ENCODE assay signal across 8 mouse cellular contexts in genomic region chr4:133730122-133730521, GRCm38 (mm10). TPM values are rescaled to one million over a fixed set of nuclear protein-coding genes. Genes with fewer than 3 reads are reported as not detected.
DNase-seq lines count a peak whose midpoint lies in the region; ATAC-seq and TF ChIP-seq lines count a peak whose summit lies in the region.

No protein-coding gene starts in this region.

- peak overlapping the region; percentile 67 for H3K27ac ChIP-seq in gastrocnemius, adult 2 months
- 0 out of 2 replicates have a peak overlapping the region, but pooled peaks have one; percentile 16 for H3K27ac ChIP-seq in CH12.LX (ENCODE audit: insufficient read depth, low read depth)
- H3K27ac ChIP-seq in heart, postnatal 0 days (ENCODE audit: low read depth), result peak overlapping the region; percentile 80

- DNase-seq in gastrocnemius, adult 2 months, result no peak
- no peak for DNase-seq in gastrocnemius, postnatal 4 days (ENCODE audit: low spot score in 2 of 2)
- DNase-seq in CH12.LX (ENCODE audit: extremely low read depth), result no peak
- no peak for DNase-seq in heart, postnatal 0 days (ENCODE audit: low spot score)
- no peak for DNase-seq in c-Kit-positive CD71-positive TER-119-positive erythroid progenitor cells, embryonic 14.5 days (ENCODE audit: low spot score)
- no peak for DNase-seq in cerebellum, postnatal 4 days (ENCODE audit: low spot score in 2 of 2)
- no peak for DNase-seq in lung, postnatal 4 days

- dilution Hi-C loops in CH12.LX (cut with MboI; ENCODE audit: extremely low pct_ligation_motif_present, extremely low pct_unique_long_range_greater_than_20kb, low sequenced_read_pairs), result no loop called here

- peak overlapping the region; percentile 56 for H3K4me3 ChIP-seq in gastrocnemius, adult 2 months
- H3K4me3 ChIP-seq in CH12.LX (replicated peaks in 1 of 3; ENCODE audit: low read depth in 2 of 3, low read length in 2 of 3, poor library complexity in 1 of 3), result no peak overlapping the region
- peak overlapping the region; percentile 10 for H3K4me3 ChIP-seq in heart, postnatal 0 days (ENCODE audit: low read depth, low read length)

- no peak for TF ChIP-seq CTCF in gastrocnemius, adult 2 months (IDR thresholded peaks at IDR 0.05)
- no peak for TF ChIP-seq CTCF in CH12.LX (conservative IDR thresholded peaks at IDR 0.05 in 1 of 2, IDR thresholded peaks at IDR 0.05 in 1 of 2; ENCODE audit: low read depth in 2 of 2, low read length in 2 of 2)
- TF ChIP-seq CTCF in heart, postnatal 0 days (IDR thresholded peaks at IDR 0.05; ENCODE audit: low read depth), result no peak

- intact Hi-C loops in gastrocnemius, adult 2 months (cut with DNase I), result loop anchor here (2.0 kb wide), 1 partner anchor 21 kb away; no protein-coding TSS in a partner anchor

- H3K36me3 ChIP-seq in CH12.LX (replicated peaks in 1 of 2; ENCODE audit: control insufficient read depth in 1 of 2, insufficient read depth in 1 of 2, low read length in 1 of 2), result peaks cover 21 to 85% of the 10 kb centered on the region in 2 experiments
- peaks cover 1% of the 10 kb centered on the region; the same call in 1 of the 2 replicates for H3K36me3 ChIP-seq in heart, postnatal 0 days (replicated peaks; ENCODE audit: control insufficient read depth, insufficient read depth, low read length)

- H3K4me2 ChIP-seq in CH12.LX (ENCODE audit: insufficient read depth, low read depth, poor library complexity, severe bottlenecking), result peak overlapping the region; percentile 5; the same call in 1 of the 2 replicates
- H3K4me2 ChIP-seq in heart, postnatal 0 days (ENCODE audit: low read depth, low read length), result peak overlapping the region; percentile 45

- H3K9me3 ChIP-seq in CH12.LX (replicated peaks; ENCODE audit: low read length), result no peaks in the 10 kb centered on the region
- H3K9me3 ChIP-seq in heart, postnatal 0 days (replicated peaks; ENCODE audit: control insufficient read depth, low read length), result no peaks in the 10 kb centered on the region

- peaks cover 99% of the 10 kb centered on the region for H3K79me2 ChIP-seq in CH12.LX (replicated peaks; ENCODE audit: control insufficient read depth, extremely low read depth, insufficient read depth, poor library complexity, severe bottlenecking)

- no peak for TF ChIP-seq EP300 in CH12.LX (IDR thresholded peaks at IDR 0.05; ENCODE audit: low read length)
- TF ChIP-seq EP300 in heart, postnatal 0 days (IDR thresholded peaks at IDR 0.05; ENCODE audit: low read depth), result no peak

- H3K27me3 ChIP-seq in CH12.LX (replicated peaks), result no peaks in the 10 kb centered on the region
- H3K27me3 ChIP-seq in heart, postnatal 0 days (ENCODE audit: control insufficient read depth, insufficient read depth, low read length), result no peaks in the 10 kb centered on the region

- no peak overlapping the region for H3K9ac ChIP-seq in CH12.LX (ENCODE audit: insufficient read depth, low read depth)
- H3K9ac ChIP-seq in heart, postnatal 0 days (replicated peaks; ENCODE audit: low read depth, low read length), result no peak overlapping the region; the same call in 1 of the 2 replicates

- no peak for TF ChIP-seq RAD21 in CH12.LX (IDR thresholded peaks at IDR 0.05; ENCODE audit: low read depth, low read length)

- no peak for TF ChIP-seq POLR2A in CH12.LX (IDR thresholded peaks at IDR 0.05; ENCODE audit: low read depth, low read length)

- ATAC-seq in heart, postnatal 0 days (ENCODE audit: insufficient read depth, low read depth), result no peak
- ATAC-seq in megakaryocyte, adult 5-6 weeks (ENCODE audit: poor library complexity, severe bottlenecking), result peak; percentile 70

- H3K4me1 ChIP-seq in CH12.LX (ENCODE audit: control insufficient read depth in 1 of 2, insufficient read depth in 2 of 2), result peaks cover 9 to 64% of the 10 kb centered on the region in 2 experiments
- H3K4me1 ChIP-seq in heart, postnatal 0 days (ENCODE audit: control insufficient read depth, insufficient read depth), result peaks cover 67% of the 10 kb centered on the region

- in situ Hi-C loops in CH12.LX (cut with MboI; ENCODE audit: low pct_ligation_motif_present, low pct_unique_long_range_greater_than_20kb, low sequenced_read_pairs), result no loop called here

TF ChIP-seq in CH12.LX, 34 proteins besides CTCF, POLR2A, EP300 and RAD21:
- no peak for TF ChIP-seq USF2 (conservative IDR thresholded peaks at IDR 0.05; ENCODE audit: low read depth, low read length)
- TF ChIP-seq TCF12 (IDR thresholded peaks at IDR 0.05; ENCODE audit: low read depth, low read length), result no peak
- TF ChIP-seq KAT2A (IDR thresholded peaks at IDR 0.05; ENCODE audit: insufficient replicate concordance, low read length), result no peak
- no peak for TF ChIP-seq ZNF384 (IDR thresholded peaks at IDR 0.05; ENCODE audit: low read depth, low read length)
- TF ChIP-seq JUN (IDR thresholded peaks at IDR 0.05; ENCODE audit: insufficient read depth, low read depth, low read length), result no peak

RNA-seq across cellular contexts. Expression of gene Arid1a, which starts 26.4 kb away (rescaled TPM):
- total RNA-seq in gastrocnemius, adult 2 months (2021), result 10 to 100 TPM; 24.1 to 26.2 TPM
- 10 to 100 TPM; 55.0 to 55.5 TPM for total RNA-seq in gastrocnemius, postnatal 4 days (2021)
- total RNA-seq in CH12.LX (2012; rRNA removed) (17.9 and 19.1 TPM in 2 replicates), CH12.LX (2014; rRNA removed) (4.7 and 6.4 TPM in 2 replicates)
- polyA plus RNA-seq in CH12.LX (2012; ENCODE audit: insufficient read length, low read depth), result 36.3 and 47.1 TPM in 2 replicates
- total RNA-seq in heart, postnatal 0 days (2014; rRNA removed; ENCODE audit: low replicate concordance), result 27.9 and 33.3 TPM in 2 replicates
- polyA plus RNA-seq in heart, postnatal 0 days (2015; fragmentation: Nextera tagmentation; extraction: Ambion mirVana), result 9.7 and 10.1 TPM in 2 replicates
- total RNA-seq in megakaryocyte, adult 5-6 weeks (2015), result 95.9 and 112 TPM in 2 replicates
- total RNA-seq in megakaryocyte, adult 5-6 weeks (2017), result 29.7 and 40.6 TPM in 2 replicates

RNA-seq across cellular contexts. Expression of gene Pigv, which starts 57.7 kb away (rescaled TPM):
- 10 to 100 TPM; 10.4 to 11.7 TPM for total RNA-seq in gastrocnemius, adult 2 months (2021)
- total RNA-seq in gastrocnemius, postnatal 4 days (2021), result 10 to 100 TPM; 11.3 to 11.7 TPM
- 3.7 and 4.3 TPM in 2 replicates for total RNA-seq in CH12.LX (2012; rRNA removed)
- total RNA-seq in CH12.LX (2014; rRNA removed), result 3.6 and 5.0 TPM in 2 replicates
- 2.9 and 4.0 TPM in 2 replicates for polyA plus RNA-seq in CH12.LX (2012; ENCODE audit: insufficient read length, low read depth)
- total RNA-seq in heart, postnatal 0 days (2014; rRNA removed; ENCODE audit: low replicate concordance), result 8.7 and 13.7 TPM in 2 replicates
- polyA plus RNA-seq in heart, postnatal 0 days (2015; fragmentation: Nextera tagmentation; extraction: Ambion mirVana), result 12.9 and 13.5 TPM in 2 replicates
- total RNA-seq in megakaryocyte, adult 5-6 weeks (2015), result 7.5 and 7.8 TPM in 2 replicates
- 7.2 and 7.9 TPM in 2 replicates for total RNA-seq in megakaryocyte, adult 5-6 weeks (2017)

Comparison
In these comparisons a context has a peak if more than half of its experiments do, and no peak if none do; other contexts are left out.
1. H3K27ac ChIP-seq: peak in every context shown above with its lines; median percentile 80 in heart, postnatal 0 days; 67 in gastrocnemius, adult 2 months; 16 in CH12.LX.
2. H3K4me3 ChIP-seq: peak in gastrocnemius, adult 2 months (single experiment) and heart, postnatal 0 days (single experiment); none in CH12.LX (0 of 3).